Mouse (Mus musculus) liver, adult (tissue): ENCODE measurements around the gene Prkd1.

ENCODE experiments used
- GATA4 ChIP-seq: IDR thresholded peaks from 2 replicates; pipeline ENCODE4 v1.6.1; 2014; ENCODE audit warnings: mild to moderate bottlenecking, low read length; ENCODE audit not compliant: insufficient replicate concordance

The Prkd1 gene

DNA sequence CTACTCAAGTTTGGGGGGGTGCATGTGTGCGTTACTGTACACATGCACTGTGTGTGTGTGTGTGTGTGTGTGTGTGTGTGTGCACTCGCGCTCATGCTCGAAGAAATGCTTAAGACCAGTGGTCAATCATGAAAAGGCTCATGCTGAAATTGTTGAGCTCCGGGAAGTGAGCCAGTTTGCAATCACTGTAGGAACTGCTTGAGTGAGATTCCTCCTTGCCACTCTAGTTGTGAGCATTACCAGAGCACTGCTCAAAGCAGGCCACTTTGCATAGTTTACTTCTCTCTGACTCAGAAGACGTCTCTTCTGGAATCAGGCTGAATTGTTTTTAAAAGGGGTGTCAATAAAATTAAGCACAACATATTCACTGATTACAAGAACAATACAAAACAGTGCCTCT is 54.4 kb downstream of the Prkd1 start:
- TF ChIP-seq GATA4: no peak

DNA sequence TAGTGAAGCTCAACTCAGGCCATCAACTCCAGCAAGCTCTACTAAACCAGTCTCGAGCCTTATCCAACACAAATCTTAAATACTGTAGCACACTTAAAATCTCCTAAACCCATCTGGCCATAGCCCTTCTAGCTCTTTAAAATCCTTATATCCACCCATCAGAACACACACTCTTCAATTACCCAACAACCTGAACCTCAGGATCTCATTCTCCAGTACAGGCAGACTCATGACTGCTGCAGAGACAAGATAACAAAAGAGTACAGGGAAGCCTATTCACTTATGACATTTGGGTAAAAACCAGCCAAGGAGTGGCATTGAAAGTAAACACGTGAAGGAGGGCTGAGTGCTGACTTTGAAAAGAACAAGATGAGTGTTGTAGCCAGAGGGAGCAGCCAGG is 55.4 kb downstream of the Prkd1 start:
- TF ChIP-seq GATA4: no peak

DNA sequence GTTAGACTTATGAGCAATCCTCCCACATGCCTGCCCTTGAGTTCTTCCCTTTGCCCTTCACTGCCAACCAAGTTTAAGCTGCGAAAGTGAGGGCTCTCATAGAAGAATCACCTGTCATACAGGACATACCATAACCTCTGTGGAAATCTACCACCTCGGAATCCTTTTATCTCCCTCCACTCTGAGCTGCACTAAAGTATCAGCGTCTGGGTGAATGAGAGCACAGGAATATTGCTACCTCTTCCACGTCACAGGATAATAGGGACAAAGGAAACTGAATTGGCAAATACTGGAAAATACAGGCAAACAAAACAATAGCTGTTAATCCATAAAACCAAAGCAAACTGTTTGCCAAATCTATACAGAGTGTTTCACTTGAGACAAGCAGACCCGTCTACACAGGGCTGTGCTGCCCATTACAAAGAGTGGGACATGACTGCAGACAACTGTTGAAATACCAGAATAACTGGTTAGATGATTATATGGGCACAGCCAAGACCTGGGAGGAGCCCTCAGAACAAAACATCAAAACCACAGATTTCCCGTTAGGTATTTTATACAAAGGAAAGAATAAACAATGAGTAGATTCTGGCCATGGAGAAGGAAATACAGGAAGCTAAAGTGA is 60.6 kb downstream of the Prkd1 start:
- TF ChIP-seq GATA4: no peak

DNA sequence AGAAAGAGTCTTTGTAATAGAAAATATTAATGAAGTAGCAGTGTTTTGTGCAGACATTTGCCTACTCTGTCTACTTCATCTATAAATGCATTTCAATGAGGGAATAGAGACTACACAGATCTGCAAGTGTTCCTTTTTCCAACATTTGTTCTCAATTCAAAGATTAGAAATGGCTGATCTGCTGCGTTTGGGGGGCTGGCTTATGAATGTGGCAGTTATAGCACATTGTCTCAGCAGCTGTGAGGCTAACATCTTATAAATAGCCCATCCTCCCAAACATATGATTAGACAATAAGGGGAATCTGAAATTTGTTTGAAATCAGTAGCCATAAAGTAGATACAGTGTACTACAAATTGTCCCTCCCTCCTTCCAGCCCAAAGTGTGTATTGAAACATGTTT is 83.7 kb downstream of the Prkd1 start:
- no peak for TF ChIP-seq GATA4

DNA sequence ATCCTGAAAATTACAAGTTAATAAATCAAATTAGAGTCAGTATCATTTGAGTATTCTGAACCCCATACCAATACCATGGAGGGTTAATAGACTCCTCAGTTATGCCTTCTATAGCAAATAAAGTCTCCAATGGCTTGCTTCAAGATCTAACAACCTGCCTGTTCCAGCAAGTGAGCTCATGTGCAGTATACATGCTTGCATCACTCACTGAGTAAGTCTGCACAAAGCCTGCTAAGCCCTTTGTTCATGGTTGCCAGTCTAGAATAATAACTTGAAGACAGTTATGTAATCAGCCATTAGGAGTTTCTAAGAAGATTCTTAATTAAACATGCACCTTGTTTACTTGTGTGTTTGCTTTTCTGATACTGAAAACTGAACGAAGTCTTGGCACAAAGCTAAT is 88.4 kb downstream of the Prkd1 start:
- no peak for TF ChIP-seq GATA4

DNA sequence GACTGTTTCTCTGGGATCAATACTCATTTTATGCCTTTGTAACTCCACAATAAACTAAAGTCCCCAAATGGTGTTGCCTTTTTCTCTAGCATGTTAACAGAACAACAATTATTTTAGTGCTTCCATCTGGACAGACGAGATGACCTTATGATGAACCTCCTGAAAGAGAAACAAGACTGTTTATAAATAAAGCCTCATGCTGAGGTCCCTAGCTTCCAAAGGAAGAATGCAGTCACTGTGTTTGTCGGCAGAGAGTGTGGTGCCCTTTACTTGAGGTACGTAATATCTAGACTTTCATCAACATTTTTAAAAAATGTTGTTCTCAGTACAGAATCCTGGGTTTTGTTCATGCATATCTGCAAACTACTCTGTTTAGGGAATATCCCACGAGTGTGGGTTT is 90.7 kb downstream of the Prkd1 start:
- TF ChIP-seq GATA4: no peak

DNA sequence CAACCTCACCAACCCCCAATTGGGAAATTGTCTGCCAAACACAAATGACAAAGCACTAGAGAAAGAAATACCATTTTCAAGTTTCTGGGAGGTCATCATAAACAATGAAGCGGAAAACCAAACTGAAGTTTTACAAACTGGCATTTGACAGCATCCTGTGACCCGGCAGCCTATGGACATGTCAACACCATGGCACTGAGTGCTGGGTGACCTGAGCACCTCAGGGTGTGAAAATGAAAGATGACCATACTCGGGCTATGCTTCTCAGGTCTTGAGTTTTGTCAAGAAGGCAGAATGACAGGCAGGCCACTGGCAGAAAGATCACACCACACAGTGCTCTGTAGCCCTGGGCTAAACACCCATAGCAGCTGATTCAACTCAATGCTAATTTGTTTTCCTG is 94.7 kb downstream of the Prkd1 start:
- TF ChIP-seq GATA4: no peak

DNA sequence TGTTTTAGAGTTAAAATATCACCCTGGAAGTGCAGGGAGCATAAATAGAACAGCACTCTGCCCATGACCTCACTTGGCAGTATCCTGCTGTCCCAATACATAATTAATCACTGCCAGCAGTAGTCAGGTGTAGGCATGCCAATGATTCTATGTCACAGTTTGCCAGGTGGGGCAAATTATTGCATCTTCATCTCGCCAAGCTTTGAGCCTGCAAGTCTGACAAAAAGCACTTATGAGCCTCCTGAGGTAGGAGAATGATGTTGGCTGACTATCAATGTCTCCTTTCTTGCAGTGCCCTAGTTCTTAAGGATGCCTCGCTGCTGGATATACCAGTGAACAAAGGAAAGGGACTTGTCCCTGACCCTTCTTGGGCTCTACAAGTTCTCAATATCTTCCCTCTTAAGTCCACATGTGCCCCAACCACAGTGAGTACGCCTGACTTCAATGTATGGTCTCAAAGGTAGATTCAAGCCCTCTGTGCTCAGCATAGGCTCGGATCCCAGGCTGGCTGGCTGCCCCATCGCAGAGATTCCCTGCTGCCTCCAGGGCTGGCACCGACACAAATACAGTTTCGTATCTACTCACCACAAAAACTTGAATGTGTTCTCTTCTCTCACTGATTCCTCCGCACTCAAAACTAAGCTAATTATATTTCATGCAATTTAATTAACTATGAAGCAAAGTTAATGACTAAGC is 98.9 kb downstream of the Prkd1 start:
- TF ChIP-seq GATA4: no peak

DNA sequence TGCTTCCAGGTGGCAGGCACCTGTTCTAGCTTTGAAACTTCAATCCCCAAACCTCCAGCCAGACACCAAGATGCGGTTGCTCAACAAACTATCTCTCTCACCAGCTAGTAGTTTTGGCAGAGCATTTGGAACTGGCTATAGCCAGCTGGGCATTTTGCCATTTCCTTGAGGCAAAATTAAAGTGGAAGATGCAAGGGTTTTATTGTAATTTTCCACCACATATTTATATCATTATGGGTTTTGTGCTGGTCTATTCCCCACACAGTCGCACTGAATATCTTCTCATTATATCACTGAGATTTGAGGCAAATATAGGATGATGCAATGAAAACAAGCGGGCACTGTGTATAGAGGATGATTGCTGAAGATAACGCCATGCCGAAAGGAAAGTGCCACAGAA is 102.5 kb downstream of the Prkd1 start:
- TF ChIP-seq GATA4: no peak

DNA sequence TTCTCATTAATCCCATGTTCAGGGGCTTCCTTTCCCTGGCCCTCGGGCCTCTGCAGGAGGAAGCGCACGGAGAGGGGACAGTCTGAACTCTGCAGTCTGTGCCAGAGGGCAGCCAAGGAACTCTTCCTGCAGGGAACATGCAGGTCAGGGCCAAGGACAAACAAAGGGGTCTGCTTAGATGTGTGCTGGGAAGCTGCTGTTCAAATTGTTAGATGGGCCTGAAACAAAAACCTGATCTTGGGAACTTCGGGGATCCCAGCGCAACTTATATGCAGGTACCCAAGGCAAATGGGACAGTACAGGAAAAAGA is 103.3 kb downstream of the Prkd1 start:
- TF ChIP-seq GATA4: no peak

DNA sequence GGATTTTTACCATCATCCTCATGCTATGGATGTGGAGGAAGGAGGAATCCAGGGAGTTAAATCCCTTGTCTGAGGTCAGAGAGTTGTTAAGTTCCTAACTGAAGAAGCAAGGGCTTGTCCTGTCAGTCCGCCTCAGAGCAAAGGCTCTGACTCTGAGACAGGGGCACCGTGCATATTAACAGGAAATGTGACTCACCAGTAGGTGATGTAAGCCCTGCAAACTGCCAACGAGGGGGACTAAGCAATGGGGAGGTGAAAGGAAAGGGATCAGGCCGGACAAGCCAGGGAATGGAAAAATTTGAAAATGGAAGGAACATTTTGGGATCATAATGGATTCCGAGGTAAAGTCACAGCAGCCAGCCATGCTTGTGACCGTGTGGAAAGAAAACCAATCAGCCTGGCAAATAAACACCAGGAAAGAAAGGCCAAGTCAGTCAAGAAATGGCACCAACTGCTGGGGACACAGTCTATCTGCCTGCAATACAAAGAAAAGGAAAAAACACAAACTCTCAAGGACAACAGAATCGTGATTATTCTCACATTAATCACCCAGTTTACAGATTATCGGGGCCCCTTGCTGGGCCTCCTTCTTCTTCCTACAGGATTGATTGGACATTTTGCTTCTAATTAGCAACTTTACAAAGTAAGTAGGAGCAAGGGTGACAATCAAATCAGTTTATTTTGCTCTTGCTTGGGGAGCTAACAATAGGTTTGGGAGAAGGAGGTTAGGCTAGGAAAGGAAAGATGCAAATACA is 103.9 kb downstream of the Prkd1 start:
- TF ChIP-seq GATA4: no peak

DNA sequence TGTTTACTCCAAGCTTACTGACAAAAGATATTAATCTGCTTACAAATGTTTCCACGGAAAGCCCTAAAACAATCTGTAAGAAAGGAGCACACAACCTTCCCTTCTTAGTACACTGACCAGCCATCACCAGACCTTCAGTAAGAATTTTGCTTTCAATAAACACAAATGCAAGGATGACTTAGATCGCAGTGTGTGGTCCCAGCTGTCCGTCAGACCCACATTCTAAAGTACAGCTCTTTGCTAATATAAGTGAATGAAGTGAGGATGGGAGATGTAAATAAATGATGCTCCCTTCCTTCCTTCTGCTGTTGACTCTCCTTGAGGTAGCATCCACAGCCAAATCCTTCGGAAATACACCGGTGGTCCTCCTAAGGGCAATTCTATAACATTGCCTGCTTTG is 108.1 kb downstream of the Prkd1 start:
- TF ChIP-seq GATA4: no peak

DNA sequence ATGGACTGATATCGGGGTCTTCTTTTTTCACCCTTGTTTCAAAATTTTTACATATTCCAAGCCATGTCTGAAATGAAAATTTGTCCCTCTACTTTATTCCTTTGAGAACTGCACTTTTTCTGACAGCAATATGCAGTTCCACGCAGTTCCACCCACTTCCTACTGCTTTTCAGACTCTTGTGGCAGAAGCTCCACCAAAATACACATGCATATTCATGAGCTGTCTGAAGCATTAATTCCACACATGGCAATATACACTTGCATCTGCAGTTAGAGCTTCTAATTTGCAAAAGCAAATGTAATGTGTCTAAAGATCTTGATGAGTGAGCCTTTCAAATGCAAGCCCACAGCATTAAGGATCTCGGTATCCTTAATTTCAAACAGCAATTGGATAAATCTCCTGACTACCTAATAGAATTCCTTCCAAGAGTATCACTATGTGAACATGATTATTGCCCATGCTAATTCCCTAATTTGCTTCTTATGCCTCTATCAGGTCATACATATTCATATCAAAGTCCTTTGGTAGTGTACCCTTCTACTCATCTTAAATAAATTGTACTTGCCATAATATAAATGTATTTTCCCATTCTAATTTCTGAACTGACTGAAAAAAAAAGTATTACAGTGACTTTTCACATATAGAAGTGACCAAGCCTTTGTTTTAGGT is 110.5 kb downstream of the Prkd1 start:
- no peak for TF ChIP-seq GATA4

DNA sequence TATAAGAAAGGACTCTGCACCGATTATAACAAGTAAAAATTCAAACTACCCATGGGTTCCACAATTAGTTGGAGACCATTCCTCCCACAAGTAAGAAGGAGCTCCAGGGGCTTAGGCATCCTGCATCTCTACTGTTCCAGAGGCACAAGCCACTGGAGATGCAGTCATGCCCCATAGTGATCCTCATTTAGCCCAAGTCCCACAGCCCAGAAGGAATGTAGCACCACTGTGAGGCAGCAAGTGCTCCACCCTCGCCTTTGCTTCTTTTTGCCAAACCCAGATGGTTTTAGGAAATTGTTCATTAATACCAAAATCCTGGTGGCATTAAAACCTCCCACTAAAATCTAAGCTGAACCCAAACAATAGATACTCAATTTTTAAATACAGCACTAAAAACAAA is 111.1 kb downstream of the Prkd1 start:
- no peak for TF ChIP-seq GATA4

DNA sequence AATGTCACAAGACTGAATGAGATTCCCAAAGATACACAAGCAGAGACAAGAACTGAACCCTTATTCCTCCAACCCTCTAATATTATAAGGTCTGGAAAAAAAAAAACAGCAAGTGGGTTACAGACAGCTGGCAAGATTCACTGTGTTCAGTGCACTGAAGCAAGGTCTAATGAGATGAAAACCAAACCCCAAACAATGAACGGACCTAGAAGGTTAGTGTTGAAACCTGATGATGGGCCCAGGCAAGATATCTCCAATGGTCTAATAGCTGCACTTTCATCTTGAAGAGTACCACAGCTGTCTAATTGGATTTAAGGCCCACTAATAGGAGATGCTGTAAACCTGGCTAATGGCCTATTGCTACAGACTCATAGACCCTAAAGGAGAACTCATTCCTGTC is 111.9 kb downstream of the Prkd1 start:
- TF ChIP-seq GATA4: no peak

DNA sequence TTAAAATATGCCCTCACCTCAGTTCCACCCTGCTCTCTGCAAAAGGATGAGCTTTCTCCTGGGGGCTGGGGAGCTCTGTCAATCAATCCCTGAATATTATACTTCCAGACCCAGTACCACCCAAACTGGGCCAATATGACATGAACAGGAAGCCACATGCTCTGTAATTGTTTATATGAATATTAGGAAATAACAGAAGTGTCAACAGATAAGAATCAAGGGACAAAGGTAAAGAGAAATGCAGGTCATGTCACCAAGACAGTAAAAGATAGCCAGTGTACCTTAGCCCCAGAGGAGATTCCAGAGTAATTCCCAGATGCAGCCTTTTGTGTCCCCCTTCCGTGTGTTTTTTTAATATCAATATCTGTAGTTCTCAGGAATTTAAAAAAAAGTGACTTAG is 120.3 kb downstream of the Prkd1 start:
- TF ChIP-seq GATA4: no peak
